Mouse (Mus musculus) thymus, postnatal 36 days (tissue): ENCODE data around the gene Gm38655.

Experiments used
- DNase-seq, 2 experiments: peaks; one replicate each; pipeline ENCODE4 v3.0.0; 2022; ENCODE audit warnings: mixed read lengths in 2 of 2

Gm38655 gene

GRCm38 (mm10) chr17:25175411-25175810 is at the start of gene Gm38655:
Gene Gm38655 (minus strand): TSS chr17:25175471.
- no peak for DNase-seq

- peak; percentile 40 to 51 for DNase-seq
Observed at GRCm38 (mm10) chr17:25224586-25225222, 49.4 kb upstream of the Gm38655 start.

- no peak for DNase-seq
Observed at GRCm38 (mm10) chr17:25222951-25223601, 47.8 kb upstream of the Gm38655 start.

- peak; percentile 50 to 71 for DNase-seq
Observed at GRCm38 (mm10) chr17:25222504-25222940, 47.3 kb upstream of the Gm38655 start.

- DNase-seq = peak; percentile 75 to 85
Observed at GRCm38 (mm10) chr17:25221821-25222503, 46.7 kb upstream of the Gm38655 start.

- DNase-seq = no peak
Observed at GRCm38 (mm10) chr17:25220746-25221145, 45.5 kb upstream of the Gm38655 start.

GRCm38 (mm10) chr17:25219492-25220295 is 44.4 kb upstream of the Gm38655 start:
- DNase-seq = peak; percentile 37 to 55

GRCm38 (mm10) chr17:25218967-25219366 is 43.7 kb upstream of the Gm38655 start:
- no peak for DNase-seq

GRCm38 (mm10) chr17:25215431-25215830 is 40.2 kb upstream of the Gm38655 start:
- DNase-seq = no peak

GRCm38 (mm10) chr17:25211705-25212104 is 36.4 kb upstream of the Gm38655 start:
- no peak for DNase-seq

GRCm38 (mm10) chr17:25210680-25211466 is 35.6 kb upstream of the Gm38655 start:
- DNase-seq = no peak

GRCm38 (mm10) chr17:25210006-25210405 is 34.7 kb upstream of the Gm38655 start:
- no peak for DNase-seq

- DNase-seq = no peak
Observed at GRCm38 (mm10) chr17:25202401-25202800, 27.1 kb upstream of the Gm38655 start.

GRCm38 (mm10) chr17:25189091-25189490 is 13.8 kb upstream of the Gm38655 start:
- no peak for DNase-seq

GRCm38 (mm10) chr17:25188150-25189031 is 13.1 kb upstream of the Gm38655 start, which contains the start of gene Unkl:
Gene Unkl (plus strand): TSS chr17:25188397.
- DNase-seq = peak; percentile 83 to 86

- DNase-seq = no peak
Observed at GRCm38 (mm10) chr17:25187784-25188149, 12.5 kb upstream of the Gm38655 start.

GRCm38 (mm10) chr17:25184961-25185360 is 9.7 kb upstream of the Gm38655 start:
- DNase-seq = no peak

- peak; percentile 95 to 96 for DNase-seq
Observed at GRCm38 (mm10) chr17:25184129-25184691, 8.9 kb upstream of the Gm38655 start, which contains the start of gene BC003965. Gene BC003965 (plus strand): TSS chr17:25184554.

- DNase-seq = no peak
Observed at GRCm38 (mm10) chr17:25183232-25183631, 8.0 kb upstream of the Gm38655 start.

- no peak for DNase-seq
Observed at GRCm38 (mm10) chr17:25172558-25172957, 2.7 kb downstream of the Gm38655 start.

GRCm38 (mm10) chr17:25169706-25170105 is 5.6 kb downstream of the Gm38655 start:
- no peak for DNase-seq
